1 mouse cellular context compared by ENCODE assay signal in genomic region chr1:92912286-92912685, GRCm38 (mm10).
TF ChIP-seq lines count a peak whose summit lies in the region.

No protein-coding gene starts in this region.

TF ChIP-seq in MEL, 35 proteins besides CTCF, POLR2A, EP300 and RAD21:
- TF ChIP-seq POLR2AphosphoS5 (IDR thresholded peaks at IDR 0.05; ENCODE audit: borderline replicate concordance, low read depth, low read length) (no peak), ZC3H11A (IDR thresholded peaks at IDR 0.05; ENCODE audit: low read depth, low read length) (no peak), TCF12 (IDR thresholded peaks at IDR 0.05; ENCODE audit: low read depth, low read length) (no peak), SIN3A (IDR thresholded peaks at IDR 0.05; ENCODE audit: low read length) (no peak), USF1 (IDR thresholded peaks at IDR 0.05; ENCODE audit: low read depth, low read length) (no peak), MAX (IDR thresholded peaks at IDR 0.05; ENCODE audit: low read length) (no peak), JUND (IDR thresholded peaks at IDR 0.05; ENCODE audit: low read depth, low read length) (no peak), TBP (IDR thresholded peaks at IDR 0.05; ENCODE audit: low read depth, low read length) (no peak)
